13 mouse cellular contexts compared by ENCODE assay signal in the genomic region with DNA sequence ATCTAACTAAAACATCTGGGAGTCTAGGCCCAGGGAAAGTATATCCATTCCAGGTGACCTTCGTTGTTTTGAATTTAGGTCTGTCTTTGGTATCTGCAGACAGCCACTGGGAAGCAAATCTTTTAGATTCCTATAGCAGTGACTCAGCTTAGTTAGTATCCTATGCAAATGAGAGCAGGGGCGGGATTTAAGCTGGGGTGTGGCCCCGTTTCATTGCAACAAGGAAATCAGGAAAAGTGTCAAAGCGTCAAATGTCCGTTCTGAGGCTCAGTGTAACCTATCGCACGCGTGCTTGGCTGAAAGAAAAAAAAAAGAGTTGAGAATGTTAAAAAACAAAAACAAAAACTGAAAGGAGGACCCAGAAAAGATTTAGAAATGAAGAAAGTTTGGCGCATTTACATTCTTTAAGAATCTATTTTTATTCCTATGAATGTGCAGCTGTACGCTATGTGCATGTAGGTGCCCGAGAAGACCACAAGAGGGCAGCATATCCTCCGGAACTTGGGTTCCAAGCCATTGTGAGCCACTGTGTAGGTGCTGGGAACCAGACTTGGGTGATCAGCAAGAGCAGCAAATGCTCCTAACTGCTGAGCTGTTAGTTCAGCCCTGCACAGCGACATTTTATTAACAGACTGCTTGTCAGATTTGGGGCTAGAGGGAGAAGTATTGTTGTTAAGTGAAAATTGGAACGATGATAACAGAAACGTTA. TPM values are rescaled to one million over a fixed set of nuclear protein-coding genes. Genes with fewer than 3 reads are reported as not detected.
A peak's percentile ranks its signal among the peaks of the same experiment; 100 is the strongest.
DNase-seq lines count a peak whose midpoint lies in the region; ATAC-seq and TF ChIP-seq lines count a peak whose summit lies in the region.
"Had no signal": no experiment of that assay in that cellular context is flagged by ENCODE, and none has a peak within 500 bp of the region (broad histone marks: within the 10 kb centered on the region; RNA-seq: fewer than 3 reads in every experiment).

No protein-coding gene starts in this region.

- no peaks in the 10 kb centered on the region for H3K36me3 ChIP-seq in intestine, postnatal 0 days (ENCODE audit: control insufficient read depth, insufficient read depth)
- H3K36me3 ChIP-seq in intestine, embryonic 16.5 days (ENCODE audit: control insufficient read depth, insufficient read depth, low read length): no peaks in the 10 kb centered on the region
- H3K36me3 ChIP-seq in thymus, adult 2 months (ENCODE audit: control insufficient read depth, insufficient read depth, low read length): no peaks in the 10 kb centered on the region
- no peaks in the 10 kb centered on the region for H3K36me3 ChIP-seq in hindbrain, embryonic 16.5 days (ENCODE audit: control insufficient read depth, insufficient read depth, low read length)
- H3K36me3 ChIP-seq: midbrain, embryonic 12.5 days had no signal

- no peak for DNase-seq in thymus, adult 2 months
- DNase-seq in thymus, postnatal 36 days: no peak
- peak; percentile 17 for DNase-seq in c-Kit-positive CD71-positive TER-119-positive erythroid progenitor cells, embryonic 14.5 days (ENCODE audit: low spot score)
- no peak for DNase-seq in adrenal gland, postnatal 10 days
- DNase-seq in yolk sac, embryonic 10.5 days (ENCODE audit: low spot score): no peak
- DNase-seq: cerebellum, adult 11 months; kidney, adult 8-10 months; left cerebral cortex, postnatal 4 days; thymus, postnatal 14 days had no signal

- no peak overlapping the region for H3K4me3 ChIP-seq in intestine, postnatal 0 days (ENCODE audit: low read depth, low read length)
- H3K4me3 ChIP-seq in intestine, embryonic 16.5 days (ENCODE audit: low read length): no peak overlapping the region
- no peak overlapping the region for H3K4me3 ChIP-seq in thymus, adult 2 months (ENCODE audit: control insufficient read depth, insufficient read depth, low read length)
- H3K4me3 ChIP-seq in hindbrain, embryonic 16.5 days (ENCODE audit: low read length): no peak overlapping the region

- no peaks in the 10 kb centered on the region for H3K27me3 ChIP-seq in intestine, postnatal 0 days (replicated peaks; ENCODE audit: control insufficient read depth, insufficient read depth, low read length)
- no peaks in the 10 kb centered on the region for H3K27me3 ChIP-seq in intestine, embryonic 16.5 days (replicated peaks; ENCODE audit: control insufficient read depth, insufficient read depth, low read length)
- no peaks in the 10 kb centered on the region; the same call in 1 of the 2 replicates for H3K27me3 ChIP-seq in thymus, adult 2 months (ENCODE audit: control insufficient read depth, insufficient read depth, low read length)
- H3K27me3 ChIP-seq in hindbrain, embryonic 16.5 days (replicated peaks; ENCODE audit: control insufficient read depth, insufficient read depth, low read length): no peaks in the 10 kb centered on the region

- no peak overlapping the region for H3K4me2 ChIP-seq in intestine, postnatal 0 days (replicated peaks; ENCODE audit: low read depth)
- H3K4me2 ChIP-seq in intestine, embryonic 16.5 days (ENCODE audit: low read depth, low read length): no peak overlapping the region
- H3K4me2 ChIP-seq in hindbrain, embryonic 16.5 days (ENCODE audit: low read length): no peak overlapping the region

- no peak overlapping the region for H3K27ac ChIP-seq in intestine, postnatal 0 days (ENCODE audit: low read depth, low read length)
- H3K27ac ChIP-seq in intestine, embryonic 16.5 days (ENCODE audit: low read length): no peak overlapping the region
- no peak overlapping the region for H3K27ac ChIP-seq in thymus, adult 2 months (ENCODE audit: control insufficient read depth, insufficient read depth, low read length)
- H3K27ac ChIP-seq in hindbrain, embryonic 16.5 days (ENCODE audit: low read depth, low read length): no peak overlapping the region
- H3K27ac ChIP-seq: midbrain, embryonic 12.5 days had no signal

- no peak overlapping the region for H3K9ac ChIP-seq in intestine, postnatal 0 days (ENCODE audit: low read depth, low read length)
- no peak overlapping the region for H3K9ac ChIP-seq in intestine, embryonic 16.5 days (ENCODE audit: low read depth, low read length)
- H3K9ac ChIP-seq in hindbrain, embryonic 16.5 days (ENCODE audit: low read depth, low read length): no peak overlapping the region

- peak; percentile 60 for TF ChIP-seq CTCF in intestine, postnatal 0 days (IDR thresholded peaks at IDR 0.05; ENCODE audit: low read depth)
- TF ChIP-seq CTCF in thymus, adult 2 months (IDR thresholded peaks at IDR 0.05; ENCODE audit: borderline replicate concordance, control insufficient read depth, extremely low read depth, insufficient read depth, low read length, poor library complexity): peak; percentile 72; the same call in 1 of the 2 replicates

- no peak for ATAC-seq in intestine, postnatal 0 days
- no peak for ATAC-seq in intestine, embryonic 16.5 days
- ATAC-seq in hindbrain, embryonic 16.5 days: no peak

- 0 out of 2 replicates have a peak, but pooled peaks cover 3% of the 10 kb centered on the region for H3K4me1 ChIP-seq in intestine, postnatal 0 days (replicated peaks; ENCODE audit: control insufficient read depth, insufficient read depth, low read length)
- H3K4me1 ChIP-seq in intestine, embryonic 16.5 days (ENCODE audit: control insufficient read depth, insufficient read depth, low read length): peaks cover 9% of the 10 kb centered on the region
- peaks cover 32% of the 10 kb centered on the region for H3K4me1 ChIP-seq in thymus, adult 2 months (replicated peaks; ENCODE audit: control insufficient read depth, insufficient read depth, low read length)
- H3K4me1 ChIP-seq in hindbrain, embryonic 16.5 days (ENCODE audit: control insufficient read depth, insufficient read depth, low read depth, low read length): peaks cover 8% of the 10 kb centered on the region

- WGBS in intestine, postnatal 0 days: 85% methylated on average over 15 of the region's 15 CpGs
- 84% methylated on average over 15 of the region's 15 CpGs for WGBS in intestine, embryonic 16.5 days
- 91% methylated on average over 15 of the region's 15 CpGs for WGBS in thymus, adult 2 months
- 86% methylated on average over 15 of the region's 15 CpGs for WGBS in hindbrain, embryonic 16.5 days

- TF ChIP-seq POLR2A in thymus, adult 2 months (IDR thresholded peaks at IDR 0.05; ENCODE audit: control insufficient read depth, extremely low read depth, insufficient read depth, low read length, poor library complexity): no peak

- no peaks in the 10 kb centered on the region for H3K9me3 ChIP-seq in intestine, postnatal 0 days (ENCODE audit: control insufficient read depth)
- H3K9me3 ChIP-seq in intestine, embryonic 16.5 days (ENCODE audit: control insufficient read depth, low read length): 0 out of 2 replicates have a peak, but pooled peaks cover 5% of the 10 kb centered on the region
- no peaks in the 10 kb centered on the region for H3K9me3 ChIP-seq in hindbrain, embryonic 16.5 days (ENCODE audit: control insufficient read depth, low read length)

RNA-seq across cellular contexts. Expression of a gene that starts 1.8 kb away (rescaled TPM):
- 5.3 and 8.9 TPM in 2 replicates for polyA plus RNA-seq in intestine, postnatal 0 days (2015; fragmentation: Nextera tagmentation; extraction: Ambion mirVana)
- 17.6 and 18.1 TPM in 2 replicates for polyA plus RNA-seq in intestine, embryonic 16.5 days (2015; fragmentation: Nextera tagmentation; extraction: Ambion mirVana)
- 7.8 and 14.5 TPM in 2 replicates for polyA plus RNA-seq in thymus, adult 2 months (2012; rRNA removed)
- 10 to 100 TPM; 14.2 to 15.5 TPM for total RNA-seq in adrenal gland, postnatal 10 days (2021)
- polyA plus RNA-seq in hindbrain, embryonic 16.5 days (2015; fragmentation: Nextera tagmentation; extraction: Ambion mirVana): 93.3 and 115 TPM in 2 replicates
